Mouse (Mus musculus): ENCODE data around the gene Frmd3.
"Not testable (repeated sequence)": the region's sequence is repeated elsewhere in the genome, so short reads cannot be mapped to it uniquely, and the experiment has no call there.

Gene Frmd3

DNA sequence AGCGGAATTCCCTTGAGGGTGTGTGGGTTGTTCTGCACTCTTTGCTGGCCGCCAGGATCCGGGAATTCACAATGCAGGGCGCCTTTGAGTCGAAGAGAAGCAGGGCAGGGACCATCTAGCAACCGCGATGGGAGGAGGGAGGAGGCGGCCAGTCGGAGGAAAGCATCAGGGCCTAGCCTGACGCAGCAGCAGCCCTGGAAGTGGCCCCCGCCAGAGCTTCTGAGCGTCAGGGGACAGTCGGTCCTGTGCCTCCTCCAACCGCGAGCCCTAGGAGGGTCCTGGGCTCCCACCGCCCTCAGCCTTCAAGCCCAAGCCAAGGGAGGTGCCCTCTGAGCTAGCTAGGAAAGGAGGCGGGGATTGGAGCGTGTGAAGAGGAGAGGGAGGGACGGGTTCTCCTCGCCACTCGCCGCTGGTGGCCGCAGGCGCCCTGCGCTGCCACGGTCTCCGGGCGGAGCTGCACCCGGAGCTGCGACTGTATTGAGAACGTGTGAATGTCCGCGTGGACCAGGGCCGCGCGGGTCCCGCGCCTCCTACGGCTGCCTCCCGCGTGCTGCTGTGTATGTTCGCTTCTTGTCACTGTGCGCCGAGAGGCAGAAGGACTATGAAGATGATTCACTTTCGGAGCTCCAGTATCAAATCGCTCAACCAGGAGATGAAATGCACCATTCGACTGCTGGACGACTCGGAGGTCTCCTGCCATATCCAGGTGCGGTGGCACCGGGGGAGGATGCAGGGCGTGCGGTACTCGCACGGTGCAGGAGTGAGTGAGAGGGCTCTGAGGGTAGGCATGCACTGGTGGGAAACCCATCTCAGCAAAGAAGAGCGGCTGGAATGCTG is at the start of gene Frmd3:
TSS of gene Frmd3 (plus strand) at position 232 of the 837 bp plus-strand sequence.
- in situ Hi-C loops (cut with MboI, MseI), result no loop called here

- in situ Hi-C loops (cut with MboI, MseI), result no loop called here
These were observed 32.8 kb upstream of the Frmd3 start for GRCm38 (mm10) chr4:73980454-73980853.

GRCm38 (mm10) chr4:74012277-74012676 is 965 bp upstream of the Frmd3 start:
- in situ Hi-C loops (cut with MboI, MseI), result no loop called here

- in situ Hi-C loops (cut with MboI, MseI), result no loop called here
These were observed 542 bp upstream of the Frmd3 start for GRCm38 (mm10) chr4:74012700-74013099.

DNA sequence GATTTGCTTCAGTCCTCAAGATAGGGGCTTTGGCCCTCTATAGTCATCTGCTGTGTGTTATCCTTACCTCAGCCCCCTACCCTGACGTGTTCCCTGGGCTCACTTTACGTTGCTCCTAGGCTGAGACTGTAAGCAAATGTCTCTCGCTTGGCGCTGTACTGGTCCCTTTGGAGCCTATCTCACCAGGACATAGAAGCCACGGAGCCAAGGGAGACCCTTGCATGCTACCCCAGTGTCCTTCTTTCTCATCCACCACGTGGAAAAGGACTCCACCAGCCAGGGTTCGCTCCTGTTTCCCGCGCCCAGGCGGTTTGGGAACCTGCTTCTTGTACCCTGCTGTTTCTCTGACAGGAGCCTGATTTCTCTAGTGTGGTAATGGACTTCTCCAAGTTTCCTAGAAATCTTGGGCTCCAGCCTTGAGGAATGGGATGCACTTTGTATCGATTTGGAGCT is 832 bp downstream of the Frmd3 start:
- in situ Hi-C loops (cut with MboI, MseI), result no loop called here

- in situ Hi-C loops (cut with MboI, MseI), result loop anchor here (5.0 kb wide), 1 partner anchor 82 kb away; no protein-coding TSS in a partner anchor
These were observed 6.8 kb downstream of the Frmd3 start for GRCm38 (mm10) chr4:74020084-74020483.

DNA sequence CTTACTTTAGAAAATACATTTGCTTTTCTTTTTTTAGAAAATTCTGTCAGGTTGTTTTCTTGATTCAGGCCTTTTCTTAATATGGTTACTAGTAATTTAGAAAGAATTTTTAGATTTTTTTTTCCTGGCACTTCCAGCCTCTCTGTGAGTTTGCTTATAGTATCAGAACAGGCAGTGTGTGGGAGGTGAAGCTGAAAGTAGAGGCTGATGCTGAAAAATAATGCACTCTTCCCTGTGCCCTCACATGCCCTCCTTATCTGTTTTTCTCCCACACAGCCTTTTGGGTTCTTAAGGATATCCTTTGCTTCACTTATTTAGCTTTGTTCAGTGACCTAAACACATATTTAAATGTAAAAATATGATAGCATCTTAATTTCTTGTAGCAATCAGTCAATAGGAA is 30.0 kb downstream of the Frmd3 start:
- in situ Hi-C loops (cut with MboI, MseI), result no loop called here

DNA sequence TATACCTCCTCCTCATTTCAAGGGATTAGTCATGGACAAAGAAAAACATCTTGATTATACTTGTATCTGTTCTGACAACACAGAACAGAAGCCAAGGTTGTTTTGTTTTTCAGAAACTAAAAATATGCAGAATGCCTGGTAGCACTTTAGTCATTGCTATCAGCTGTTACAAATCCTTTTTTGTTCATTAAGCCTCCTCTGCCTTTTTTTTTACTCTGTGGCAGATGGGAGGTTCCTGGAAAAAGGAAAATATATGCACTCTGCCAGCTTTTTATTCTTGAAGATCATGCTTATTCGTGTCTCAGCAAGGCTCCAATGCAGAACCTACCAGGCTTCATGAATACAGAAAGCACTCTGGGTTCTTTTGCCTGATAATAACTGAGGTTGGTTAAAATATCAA is 38.5 kb downstream of the Frmd3 start:
- in situ Hi-C loops (cut with MboI, MseI), result no loop called here

- in situ Hi-C loops (cut with MboI, MseI), result no loop called here
These were observed 63.5 kb downstream of the Frmd3 start for GRCm38 (mm10) chr4:74076727-74077126.

DNA sequence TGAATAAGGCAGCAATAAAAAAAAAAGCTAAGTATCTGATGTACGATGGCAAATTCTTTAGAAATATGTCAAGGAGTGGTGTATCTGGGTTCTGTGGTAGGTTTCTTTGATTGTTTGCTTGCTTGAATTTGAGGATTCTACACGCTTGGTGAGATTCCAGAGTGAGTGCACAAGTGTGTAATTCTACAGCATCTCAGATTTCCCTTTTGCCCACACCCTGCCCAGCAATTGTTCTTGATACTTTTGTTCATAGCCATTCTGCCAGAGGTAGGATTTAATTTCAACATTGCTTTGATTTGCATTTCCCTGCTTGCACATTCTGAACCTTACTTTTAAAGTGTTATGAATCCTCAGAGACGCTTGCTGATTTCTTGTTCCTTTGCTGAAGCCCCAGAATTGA is 97.6 kb downstream of the Frmd3 start:
- in situ Hi-C loops (cut with MboI, MseI), result no loop called here

DNA sequence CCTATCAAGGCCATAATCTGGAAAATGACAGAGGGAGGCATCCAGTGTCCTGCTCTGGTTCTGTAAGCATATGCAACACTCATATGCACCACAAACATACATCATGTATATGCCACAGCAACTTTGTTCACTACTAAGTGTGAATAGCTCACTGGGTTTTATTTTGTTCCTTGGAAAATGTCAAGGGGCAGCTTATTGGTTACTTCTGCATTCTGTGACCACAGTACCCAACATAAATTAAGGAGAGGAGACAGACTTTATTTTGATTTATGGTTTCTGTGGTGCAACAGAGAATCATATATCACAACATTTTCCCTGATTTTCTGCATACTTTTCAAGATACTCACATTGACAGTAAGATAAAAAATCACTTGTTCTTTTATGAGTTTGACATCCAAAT is 178.3 kb downstream of the Frmd3 start:
- in situ Hi-C loops (cut with MboI, MseI), result no loop called here

DNA sequence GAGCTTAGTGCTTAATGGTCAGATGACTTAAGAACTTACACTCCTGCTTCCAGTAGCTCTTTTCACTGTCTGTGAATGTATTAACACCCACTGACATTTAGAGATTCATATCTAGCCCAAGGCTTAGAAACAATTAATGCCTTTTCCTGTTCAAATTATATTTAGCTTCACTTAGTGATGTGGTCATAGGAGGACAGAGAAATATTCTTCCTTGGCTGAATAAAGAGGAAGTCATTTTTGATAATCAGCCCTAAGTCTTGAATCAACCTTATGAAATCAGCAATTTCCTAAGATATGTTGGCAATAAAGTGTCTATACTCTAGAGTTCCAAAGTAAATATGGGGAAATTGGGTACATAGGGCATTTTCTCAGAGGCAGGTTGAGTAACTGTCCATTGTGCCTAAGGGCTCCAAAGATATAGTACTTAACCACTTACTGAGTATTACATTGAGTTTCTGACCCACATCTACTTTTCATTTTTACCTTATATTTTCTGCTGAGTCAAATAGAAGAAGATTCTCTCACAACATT is 188.1 kb downstream of the Frmd3 start:
- in situ Hi-C loops (cut with MboI, MseI), result no loop called here

GRCm38 (mm10) chr4:74221780-74222179 is 208.5 kb downstream of the Frmd3 start:
- in situ Hi-C loops (cut with MboI, MseI), result not testable (repeated sequence)

GRCm38 (mm10) chr4:74222360-74222759 is 209.1 kb downstream of the Frmd3 start:
- in situ Hi-C loops (cut with MboI, MseI), result no loop called here

GRCm38 (mm10) chr4:74224210-74224609 is 211.0 kb downstream of the Frmd3 start:
- in situ Hi-C loops (cut with MboI, MseI), result no loop called here

DNA sequence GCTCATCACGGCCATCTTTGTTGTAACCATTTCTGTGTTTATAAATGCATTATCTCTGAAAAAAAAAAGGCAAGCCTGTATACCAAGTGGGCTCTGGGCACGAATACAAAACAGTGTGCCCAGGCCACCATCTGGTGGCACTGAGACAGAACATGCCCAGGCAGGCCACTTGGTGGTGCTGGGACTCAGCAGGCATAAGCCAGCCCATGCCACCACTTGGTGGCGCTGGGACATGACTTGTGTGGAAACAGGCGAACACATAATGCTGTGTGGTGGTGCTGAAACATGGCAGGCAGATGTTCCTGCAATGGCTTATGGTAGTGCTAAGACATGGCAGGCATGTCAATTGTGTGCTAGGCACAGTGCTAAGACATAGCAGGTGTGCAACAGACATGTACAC is 217.8 kb downstream of the Frmd3 start:
- in situ Hi-C loops (cut with MboI, MseI), result no loop called here

DNA sequence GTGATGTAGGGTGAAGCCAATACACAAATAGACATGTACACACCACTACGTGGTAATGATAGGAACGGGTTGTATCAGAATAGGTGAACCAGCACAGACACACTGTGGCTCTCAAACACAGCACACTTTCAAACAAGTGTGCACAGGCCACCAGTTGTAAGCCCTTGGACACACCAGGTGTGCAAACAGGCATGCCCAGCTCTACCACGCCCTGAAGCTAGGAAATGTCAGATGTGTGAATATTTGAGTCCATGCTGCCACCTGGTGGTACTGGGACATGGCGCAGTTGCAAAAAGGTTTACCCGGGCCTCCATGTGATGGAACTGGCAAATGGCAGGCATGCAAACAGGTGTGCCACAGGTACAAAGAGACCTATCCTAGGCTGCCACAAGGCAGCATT is 218.2 kb downstream of the Frmd3 start:
- in situ Hi-C loops (cut with MboI, MseI), result no loop called here

DNA sequence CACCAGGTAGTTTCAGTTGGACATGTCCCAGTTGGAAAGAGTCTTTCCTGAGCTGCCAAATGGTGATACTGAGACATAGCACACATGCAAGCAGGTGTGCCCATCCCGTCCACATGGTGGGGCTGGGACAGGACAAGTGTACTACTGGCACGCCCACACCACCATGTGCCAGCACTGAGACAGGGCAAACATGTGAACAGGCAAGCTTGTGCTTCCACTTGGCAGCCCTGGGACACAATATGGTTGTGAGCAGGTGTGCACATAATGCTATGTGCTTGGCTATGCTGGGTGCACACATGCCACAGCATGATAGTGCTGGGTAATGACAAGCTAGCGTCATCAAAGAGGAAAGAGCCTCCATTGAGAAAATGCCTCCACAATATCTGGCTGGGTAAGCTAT is 220.3 kb downstream of the Frmd3 start:
- in situ Hi-C loops (cut with MboI, MseI), result no loop called here

GRCm38 (mm10) chr4:74242176-74242575 is 228.9 kb downstream of the Frmd3 start, which contains the start of gene Kdm4c:
TSS of gene Kdm4c (plus strand) at chr4:74242497.
- in situ Hi-C loops (cut with MboI, MseI), result no loop called here
